Mouse (Mus musculus) neural tube, embryonic 15.5 days (tissue): ENCODE data around the gene Frmpd2. TPM values are rescaled to one million over a fixed set of nuclear protein-coding genes. Genes with fewer than 3 reads are reported as not detected.
A peak's percentile ranks its signal among the peaks of the same experiment; 100 is the strongest.
"Not testable (repeated sequence)": the region's sequence is repeated elsewhere in the genome, so short reads cannot be mapped to it uniquely, and the experiment has no call there.

Experiments used
- ATAC-seq: fragments of 200-750 bp; cut with Nextera tagmentation; 2 replicates; pipeline ENCODE4 v1.8.0; 2017; ENCODE audit warnings: mild to moderate bottlenecking, moderate TSS enrichment, moderate library complexity; ENCODE audit not compliant: low FRiP score
- H3K27ac ChIP-seq: fragments of 300-500 bp; sonication (generic); replicated peaks from 2 replicates; pipeline ENCODE4 v1.5.1; 2015; ENCODE audit warnings: mild to moderate bottlenecking, inconsistent platforms
- H3K27me3 ChIP-seq: fragments of 300-500 bp; sonication (generic); replicated peaks from 2 replicates; pipeline ENCODE4 v1.6.1; 2015; ENCODE audit warnings: inconsistent platforms
- H3K36me3 ChIP-seq: fragments of 300-500 bp; sonication (generic); 2 replicates; pipeline ENCODE4 v1.6.1; 2015; ENCODE audit warnings: inconsistent platforms
- H3K4me1 ChIP-seq: fragments of 300-500 bp; sonication (generic); 2 replicates; pipeline ENCODE4 v1.6.1; 2015; ENCODE audit warnings: inconsistent platforms
- H3K4me2 ChIP-seq: fragments of 300-500 bp; sonication (generic); 2 replicates; pipeline ENCODE4 v1.6.1; 2015; ENCODE audit warnings: inconsistent platforms, mild to moderate bottlenecking, moderate library complexity
- H3K4me3 ChIP-seq: fragments of 300-500 bp; sonication (generic); replicated peaks from 2 replicates; pipeline ENCODE4 v1.5.1; 2015; ENCODE audit warnings: mild to moderate bottlenecking, inconsistent platforms
- H3K9ac ChIP-seq: fragments of 300-500 bp; sonication (generic); replicated peaks from 2 replicates; pipeline ENCODE4 v1.6.1; 2015; ENCODE audit warnings: mild to moderate bottlenecking, inconsistent platforms
- H3K9me3 ChIP-seq: fragments of 300-500 bp; sonication (generic); replicated peaks from 2 replicates; pipeline ENCODE4 v1.6.1; 2016; ENCODE audit warnings: inconsistent platforms
- WGBS: fragments of 180-500 bp; shearing (Covaris S2); methylation state at CpG from one replicate; pipeline ENCODE4 v1.1.7; 2015; ENCODE audit warnings: mixed read lengths; 5-methylcytosine and 5-hydroxymethylcytosine counted together
- polyA plus RNA-seq: library from polyadenylated mRNA; unstranded; fragments of >200 nt; fragmentation: Nextera tagmentation; extraction: Ambion mirVana; gene quantifications from 2 replicates; pipeline ENCODE4 v1.2.1, GENCODE M21; 2015

Gene Frmpd2
- polyA plus RNA-seq, result 0.24 TPM in 1 of 2 replicates, not detected in the other

GRCm38 (mm10) chr14:33471331-33471730 is at the start of gene Frmpd2:
Gene Frmpd2, plus strand, starts transcription at chr14:33471696.
- 60% methylated on average over 3 of the region's 3 CpGs for WGBS

GRCm38 (mm10) chr14:33423003-33423402 is 48.5 kb upstream of the Frmpd2 start:
- Histone ChIP-seq H3K27me3 (no peaks in the 10 kb centered on the region), H3K36me3 (no peaks in the 10 kb centered on the region)

More at GRCm38 (mm10) chr14:33471331-33471730, at the start of gene Frmpd2:
- Histone ChIP-seq H3K4me3 (no peak within 1 kb of the TSS), H3K4me2 (no peak within 1 kb of the TSS), H3K27ac (no peak within 1 kb of the TSS), H3K27me3 (no peaks in the 10 kb centered on the region), H3K9me3 (no peaks in the 10 kb centered on the region), H3K4me1 (peaks cover 8% of the 10 kb centered on the region; the same call in 1 of the 2 replicates), H3K9ac (no peak within 1 kb of the TSS), H3K36me3 (no peaks in the 10 kb centered on the region)
- no peak for ATAC-seq

GRCm38 (mm10) chr14:33424124-33424523 is 47.4 kb upstream of the Frmpd2 start:
- H3K9me3 ChIP-seq, result no peaks in the 10 kb centered on the region
- H3K4me3 ChIP-seq, result no peak overlapping the region
- H3K36me3 ChIP-seq, result no peaks in the 10 kb centered on the region
- no peaks in the 10 kb centered on the region for H3K27me3 ChIP-seq
- no peak overlapping the region for H3K4me2 ChIP-seq
- no peak overlapping the region for H3K9ac ChIP-seq
- ATAC-seq, result no peak
- no peak overlapping the region for H3K27ac ChIP-seq
- no peaks in the 10 kb centered on the region for H3K4me1 ChIP-seq

More at GRCm38 (mm10) chr14:33423003-33423402, 48.5 kb upstream of the Frmpd2 start:
- Histone ChIP-seq H3K27ac (no peak overlapping the region), H3K4me2 (no peak overlapping the region), H3K4me1 (no peaks in the 10 kb centered on the region), H3K4me3 (no peak overlapping the region), H3K9ac (no peak overlapping the region), H3K9me3 (no peaks in the 10 kb centered on the region)
- WGBS, result 96% methylated on average over 1 of the region's 1 CpGs
- no peak for ATAC-seq

GRCm38 (mm10) chr14:33432485-33432884 is 39.0 kb upstream of the Frmpd2 start:
- H3K9me3 ChIP-seq, H3K9ac ChIP-seq, H3K4me3 ChIP-seq, H3K36me3 ChIP-seq, H3K27ac ChIP-seq, H3K4me2 ChIP-seq, H3K4me1 ChIP-seq, ATAC-seq, H3K27me3 ChIP-seq: not testable (repeated sequence)
- WGBS, result 89% methylated on average over 4 of the region's 4 CpGs

- H3K9ac ChIP-seq, result no peak overlapping the region
- H3K4me1 ChIP-seq, result peaks cover 22% of the 10 kb centered on the region
- no peak overlapping the region for H3K27ac ChIP-seq
- ATAC-seq, result no peak
- H3K4me2 ChIP-seq, result no peak overlapping the region
- H3K4me3 ChIP-seq, result no peak overlapping the region
- 0 out of 2 replicates have a peak, but pooled peaks cover 3% of the 10 kb centered on the region for H3K27me3 ChIP-seq
- H3K9me3 ChIP-seq, result no peaks in the 10 kb centered on the region
- WGBS, result 88% methylated on average over 2 of the region's 2 CpGs
- H3K36me3 ChIP-seq, result no peaks in the 10 kb centered on the region
Observed at GRCm38 (mm10) chr14:33443780-33444179, 27.7 kb upstream of the Frmpd2 start.

GRCm38 (mm10) chr14:33445962-33446361 is 25.5 kb upstream of the Frmpd2 start:
- Histone ChIP-seq H3K27me3 (0 out of 2 replicates have a peak, but pooled peaks cover 10% of the 10 kb centered on the region), H3K9me3 (no peaks in the 10 kb centered on the region), H3K27ac (no peak overlapping the region; the same call in 1 of the 2 replicates), H3K4me2 (peak overlapping the region; percentile 61), H3K4me3 (peak overlapping the region; percentile 88), H3K4me1 (peaks cover 22% of the 10 kb centered on the region), H3K36me3 (no peaks in the 10 kb centered on the region), H3K9ac (peak overlapping the region; percentile 89)
- WGBS, result 33% methylated on average over 3 of the region's 3 CpGs
- no peak for ATAC-seq

- Histone ChIP-seq H3K27me3 (0 out of 2 replicates have a peak, but pooled peaks cover 14% of the 10 kb centered on the region), H3K36me3 (no peaks in the 10 kb centered on the region), H3K9me3 (no peaks in the 10 kb centered on the region), H3K4me3 (peak overlapping the region; percentile 88), H3K4me1 (peaks cover 22% of the 10 kb centered on the region), H3K9ac (peak overlapping the region; percentile 89), H3K27ac (peak overlapping the region; percentile 93), H3K4me2 (peak overlapping the region; percentile 61)
- peak; percentile 72 for ATAC-seq
- WGBS, result under 1% methylated on average over 55 of the region's 72 CpGs
Observed at GRCm38 (mm10) chr14:33446561-33447023, 24.9 kb upstream of the Frmpd2 start.

GRCm38 (mm10) chr14:33447027-33447569 is 24.4 kb upstream of the Frmpd2 start, which contains the start of gene Mapk8:
Gene Mapk8, minus strand, starts transcription at chr14:33447158.
- Histone ChIP-seq H3K36me3 (no peaks in the 10 kb centered on the region), H3K4me3 (peak within 1 kb of the TSS; percentile 88), H3K27ac (peak within 1 kb of the TSS; percentile 93), H3K4me2 (peak within 1 kb of the TSS; percentile 62), H3K27me3 (0 out of 2 replicates have a peak, but pooled peaks cover 14% of the 10 kb centered on the region), H3K9ac (peak within 1 kb of the TSS; percentile 89), H3K4me1 (peaks cover 22% of the 10 kb centered on the region), H3K9me3 (no peaks in the 10 kb centered on the region)
- ATAC-seq, result peak; percentile 98
- 0% methylated on average over 59 of the region's 70 CpGs for WGBS

- Histone ChIP-seq H3K9me3 (no peaks in the 10 kb centered on the region), H3K4me3 (no peak overlapping the region), H3K4me2 (no peak overlapping the region), H3K4me1 (peaks cover 21% of the 10 kb centered on the region), H3K36me3 (no peaks in the 10 kb centered on the region), H3K9ac (no peak overlapping the region), H3K27me3 (0 out of 2 replicates have a peak, but pooled peaks cover 14% of the 10 kb centered on the region), H3K27ac (no peak overlapping the region)
- 93% methylated on average over 4 of the region's 4 CpGs for WGBS
- ATAC-seq, result no peak
Observed at GRCm38 (mm10) chr14:33448276-33448675, 23.2 kb upstream of the Frmpd2 start.

- Histone ChIP-seq H3K4me2 (no peak overlapping the region), H3K27ac (no peak overlapping the region), H3K27me3 (0 out of 2 replicates have a peak, but pooled peaks cover 14% of the 10 kb centered on the region), H3K4me3 (no peak overlapping the region), H3K36me3 (no peaks in the 10 kb centered on the region), H3K9me3 (no peaks in the 10 kb centered on the region), H3K9ac (no peak overlapping the region), H3K4me1 (peaks cover 15% of the 10 kb centered on the region)
- 94% methylated on average over 2 of the region's 2 CpGs for WGBS
- no peak for ATAC-seq
Observed at GRCm38 (mm10) chr14:33449296-33449840, 22.1 kb upstream of the Frmpd2 start.

GRCm38 (mm10) chr14:33450331-33450730 is 21.2 kb upstream of the Frmpd2 start:
- no peak overlapping the region for H3K4me3 ChIP-seq
- 0 out of 2 replicates have a peak, but pooled peaks cover 14% of the 10 kb centered on the region for H3K27me3 ChIP-seq
- no peak overlapping the region for H3K9ac ChIP-seq
- H3K9me3 ChIP-seq, result no peaks in the 10 kb centered on the region
- ATAC-seq, result no peak
- peaks cover 11% of the 10 kb centered on the region for H3K4me1 ChIP-seq
- no peaks in the 10 kb centered on the region for H3K36me3 ChIP-seq
- no peak overlapping the region for H3K27ac ChIP-seq
- no peak overlapping the region for H3K4me2 ChIP-seq

- Histone ChIP-seq H3K4me1 (0 out of 2 replicates have a peak, but pooled peaks cover 3% of the 10 kb centered on the region), H3K27ac (no peak overlapping the region), H3K4me2 (no peak overlapping the region), H3K9me3 (no peaks in the 10 kb centered on the region), H3K4me3 (no peak overlapping the region), H3K36me3 (no peaks in the 10 kb centered on the region), H3K9ac (no peak overlapping the region), H3K27me3 (no peaks in the 10 kb centered on the region)
- no peak for ATAC-seq
- WGBS, result 49% methylated on average over 3 of the region's 3 CpGs
Observed at GRCm38 (mm10) chr14:33463658-33464057, 7.8 kb upstream of the Frmpd2 start.
